Mouse (Mus musculus) liver, embryonic 11.5 days (tissue): ENCODE data around the gene Cpeb4. TPM values are rescaled to one million over a fixed set of nuclear protein-coding genes. Genes with fewer than 3 reads are reported as not detected.

Experiments
- ATAC-seq: fragments of 200-750 bp; cut with Nextera tagmentation; replicated peaks from 2 replicates; pipeline ENCODE4 v1.8.0; 2017; ENCODE audit warnings: moderate number of reproducible peaks, mild to moderate bottlenecking, moderate TSS enrichment, moderate library complexity; ENCODE audit not compliant: low FRiP score
- DNase-seq: peaks from one replicate; pipeline ENCODE4 v3.0.0-alpha.2; 2017; ENCODE audit warnings: low spot score
- H3K27ac ChIP-seq: fragments of 300-500 bp; sonication (generic); 2 replicates; pipeline ENCODE4 v1.5.1; 2014; ENCODE audit warnings: mild to moderate bottlenecking, low read depth, low read length, control low read depth
- H3K27me3 ChIP-seq: fragments of 300-500 bp; sonication (generic); replicated peaks from 2 replicates; pipeline ENCODE4 v1.6.1; 2014; ENCODE audit warnings: low read length, mixed read lengths; ENCODE audit not compliant: control insufficient read depth, insufficient read depth
- H3K36me3 ChIP-seq: fragments of 300-500 bp; sonication (generic); 2 replicates; pipeline ENCODE4 v1.6.1; 2014; ENCODE audit warnings: mild to moderate bottlenecking, low read length, moderate library complexity, mixed read lengths; ENCODE audit not compliant: control insufficient read depth, insufficient read depth
- H3K4me1 ChIP-seq: fragments of 300-500 bp; sonication (generic); replicated peaks from 2 replicates; pipeline ENCODE4 v1.6.1; 2014; ENCODE audit warnings: low read length, mixed read lengths; ENCODE audit not compliant: control insufficient read depth, insufficient read depth
- H3K4me2 ChIP-seq: fragments of 300-500 bp; sonication (generic); 2 replicates; pipeline ENCODE4 v1.6.1; 2014; ENCODE audit warnings: mild to moderate bottlenecking, control low read depth, moderate library complexity
- H3K4me3 ChIP-seq: fragments of 300-500 bp; sonication (generic); 2 replicates; pipeline ENCODE4 v1.5.1; 2014; ENCODE audit warnings: low read depth, low read length, control low read depth
- H3K9ac ChIP-seq: fragments of 300-500 bp; sonication (generic); 2 replicates; pipeline ENCODE4 v1.6.1; 2014; ENCODE audit warnings: low read depth, low read length, control low read depth
- H3K9me3 ChIP-seq: fragments of 300-500 bp; sonication (generic); 2 replicates; pipeline ENCODE4 v1.6.1; 2016; ENCODE audit warnings: low read length, inconsistent platforms, mixed read lengths; ENCODE audit not compliant: control insufficient read depth
- WGBS: fragments of 180-500 bp; shearing (Covaris S2); extraction: QIAGEN DNeasy Blood & Tissue Kit; methylation state at CpG from one replicate; pipeline ENCODE4 v1.1.7; 2014; 5-methylcytosine and 5-hydroxymethylcytosine counted together
- polyA plus RNA-seq: library from polyadenylated mRNA; unstranded; fragments of >200 nt; fragmentation: Nextera tagmentation; extraction: Ambion mirVana; gene quantifications from 2 replicates; pipeline ENCODE4 v1.2.1, GENCODE M21; 2014

Cpeb4 gene
- polyA plus RNA-seq, 1 experiment from 2014 or later = 14.4 TPM

- Histone ChIP-seq H3K27ac (peak overlapping the region; percentile 65), H3K4me2 (peak overlapping the region; percentile 69), H3K9ac (peak overlapping the region; percentile 54), H3K4me3 (peak overlapping the region; percentile 55), H3K36me3 (no peaks in the 10 kb centered on the region), H3K27me3 (no peaks in the 10 kb centered on the region), H3K4me1 (peaks cover 13% of the 10 kb centered on the region), H3K9me3 (no peaks in the 10 kb centered on the region)
- 51% methylated on average over 15 of the region's 15 CpGs for WGBS
- ATAC-seq = no peak
- no peak for DNase-seq
These were observed 693 bp downstream of the Cpeb4 start for GRCm38 (mm10) chr11:31872546-31873261.

- ATAC-seq (no peak), DNase-seq (no peak)
- H3K9ac ChIP-seq = peak overlapping the region; percentile 44
- H3K4me3 ChIP-seq = peak overlapping the region; percentile 55
- peaks cover 13% of the 10 kb centered on the region for H3K4me1 ChIP-seq
- peak overlapping the region; percentile 69 for H3K4me2 ChIP-seq
- no peaks in the 10 kb centered on the region for H3K27me3 ChIP-seq
- no peaks in the 10 kb centered on the region for H3K36me3 ChIP-seq
- 68% methylated on average over 2 of the region's 2 CpGs for WGBS
- no peak overlapping the region for H3K27ac ChIP-seq
- H3K9me3 ChIP-seq = no peaks in the 10 kb centered on the region
These were observed 2.1 kb downstream of the Cpeb4 start for GRCm38 (mm10) chr11:31874071-31874470.

DNA sequence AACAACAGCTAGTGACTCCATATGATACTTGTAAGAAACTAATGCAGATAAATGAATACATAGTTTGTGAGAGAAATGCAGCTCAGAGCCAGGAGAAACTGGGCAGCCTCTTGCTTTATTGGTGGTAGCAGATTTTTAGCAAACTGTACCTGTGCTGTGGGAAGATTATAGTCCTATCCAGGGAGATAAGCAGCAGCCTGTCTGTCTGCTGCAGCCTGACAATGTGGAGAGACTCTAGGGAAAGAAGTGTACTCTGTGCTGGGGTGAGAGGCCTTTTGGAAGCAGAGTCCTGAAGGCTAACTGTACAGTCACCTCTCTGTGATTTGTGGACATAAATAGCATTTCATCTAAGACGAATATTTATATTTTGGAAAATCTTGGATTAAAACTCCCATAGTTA lies 11.7 kb downstream of the Cpeb4 start:
- no peaks in the 10 kb centered on the region for H3K27me3 ChIP-seq
- ATAC-seq (peak; percentile 83), DNase-seq (no peak)
- H3K36me3 ChIP-seq = no peaks in the 10 kb centered on the region
- no peak overlapping the region for H3K27ac ChIP-seq
- no peak overlapping the region for H3K9ac ChIP-seq
- H3K9me3 ChIP-seq = no peaks in the 10 kb centered on the region
- peaks cover 8% of the 10 kb centered on the region for H3K4me1 ChIP-seq
- 73% methylated on average over 1 of the region's 1 CpGs for WGBS
- H3K4me3 ChIP-seq = no peak overlapping the region
- no peak overlapping the region for H3K4me2 ChIP-seq

GRCm38 (mm10) chr11:31885765-31886164 lies 13.8 kb downstream of the Cpeb4 start:
- Histone ChIP-seq H3K4me3 (no peak overlapping the region), H3K9me3 (no peaks in the 10 kb centered on the region), H3K4me2 (no peak overlapping the region), H3K4me1 (peaks cover 8% of the 10 kb centered on the region), H3K36me3 (no peaks in the 10 kb centered on the region), H3K27me3 (no peaks in the 10 kb centered on the region), H3K27ac (no peak overlapping the region; the same call in 1 of the 2 replicates), H3K9ac (no peak overlapping the region)
- 61% methylated on average over 1 of the region's 1 CpGs for WGBS
- DNase-seq = no peak
- no peak for ATAC-seq

DNA sequence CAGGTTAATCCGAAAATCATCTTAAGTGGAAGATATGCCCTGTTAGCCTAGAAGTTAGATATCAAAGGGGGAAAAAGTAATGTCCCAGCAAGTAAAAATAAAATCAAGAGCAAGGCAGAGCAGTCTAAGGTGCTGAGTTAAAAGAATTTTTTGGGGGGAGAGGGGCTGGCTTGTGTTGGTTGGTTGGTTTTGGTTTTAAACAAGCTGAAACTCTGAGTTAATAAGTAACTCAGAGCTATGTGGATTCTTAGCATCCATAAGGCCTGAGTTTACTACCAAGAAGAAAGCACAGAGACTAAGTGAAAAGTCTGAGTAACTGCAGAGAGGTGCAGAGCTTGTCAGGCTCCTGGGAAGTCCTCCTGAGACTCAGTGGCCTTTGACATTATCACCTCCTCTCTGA lies 16.2 kb downstream of the Cpeb4 start:
- ATAC-seq (no peak), DNase-seq (no peak)
- 91% methylated on average over 1 of the region's 1 CpGs for WGBS
- Histone ChIP-seq H3K36me3 (no peaks in the 10 kb centered on the region; the same call in 1 of the 2 replicates), H3K27me3 (no peaks in the 10 kb centered on the region), H3K27ac (no peak overlapping the region), H3K4me1 (peaks cover 15% of the 10 kb centered on the region), H3K4me2 (no peak overlapping the region), H3K4me3 (no peak overlapping the region), H3K9me3 (no peaks in the 10 kb centered on the region), H3K9ac (0 out of 2 replicates have a peak overlapping the region, but pooled peaks have one; percentile 20)

DNA sequence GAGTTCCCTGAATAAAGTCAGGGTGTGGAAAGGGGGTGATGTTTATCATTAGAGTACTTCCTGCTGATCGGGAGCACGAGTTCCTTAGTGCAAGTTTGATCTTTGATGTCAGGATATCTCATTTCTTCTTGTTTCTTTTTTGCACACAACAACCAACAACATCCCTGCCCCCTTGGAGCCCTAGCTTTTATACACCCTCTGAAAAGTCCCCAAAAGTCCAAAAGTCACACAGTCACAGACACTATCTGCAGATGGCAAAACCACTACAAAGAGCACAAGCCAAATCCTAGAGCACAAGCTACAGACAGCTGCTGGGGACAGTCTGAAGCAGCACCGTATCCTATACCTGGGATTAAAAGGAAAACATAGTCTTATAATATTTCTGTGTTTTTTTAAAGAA lies 20.1 kb downstream of the Cpeb4 start:
- H3K4me1 ChIP-seq = peaks cover 20% of the 10 kb centered on the region
- WGBS = 39% methylated on average over 3 of the region's 3 CpGs
- no peak overlapping the region for H3K27ac ChIP-seq

DNA sequence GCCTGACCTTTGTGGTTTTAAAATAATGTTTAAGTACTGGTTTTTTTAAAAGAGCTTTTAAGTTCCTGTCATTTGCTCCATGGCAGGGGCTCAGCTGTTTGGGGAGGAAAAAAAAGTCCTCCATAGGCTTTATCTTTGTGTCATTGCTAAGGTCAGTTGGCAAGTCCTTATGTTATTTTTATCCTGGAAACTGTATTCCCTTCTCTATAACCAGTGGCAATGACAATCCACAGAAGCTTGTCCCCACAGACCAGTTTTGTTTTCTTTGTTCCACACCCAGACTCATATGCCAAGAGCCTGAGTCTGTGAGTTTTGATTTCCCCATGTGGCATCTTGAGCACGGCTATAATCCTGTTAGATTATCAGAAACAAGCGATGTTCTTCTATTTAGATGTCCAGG lies 21.6 kb downstream of the Cpeb4 start:
- Histone ChIP-seq H3K9me3 (no peaks in the 10 kb centered on the region), H3K36me3 (no peaks in the 10 kb centered on the region; the same call in 1 of the 2 replicates), H3K4me2 (no peak overlapping the region), H3K27ac (no peak overlapping the region), H3K4me3 (no peak overlapping the region), H3K27me3 (no peaks in the 10 kb centered on the region), H3K9ac (no peak overlapping the region), H3K4me1 (peaks cover 27% of the 10 kb centered on the region)
- ATAC-seq = no peak
- DNase-seq = no peak
- 75% methylated on average over 2 of the region's 2 CpGs for WGBS

More for the DNA sequence above, 20.1 kb downstream of the Cpeb4 start:
- no peak for ATAC-seq
- Histone ChIP-seq H3K9ac (no peak overlapping the region), H3K4me3 (no peak overlapping the region), H3K9me3 (no peaks in the 10 kb centered on the region), H3K36me3 (no peaks in the 10 kb centered on the region; the same call in 1 of the 2 replicates), H3K4me2 (no peak overlapping the region), H3K27me3 (no peaks in the 10 kb centered on the region)
- no peak for DNase-seq

- WGBS = 65% methylated on average over 4 of the region's 4 CpGs
- Histone ChIP-seq H3K9me3 (no peaks in the 10 kb centered on the region), H3K27ac (peak overlapping the region; percentile 71), H3K9ac (peak overlapping the region; percentile 12; the same call in 1 of the 2 replicates), H3K4me1 (peaks cover 41% of the 10 kb centered on the region), H3K4me3 (peak overlapping the region; percentile 21; the same call in 1 of the 2 replicates), H3K27me3 (no peaks in the 10 kb centered on the region), H3K36me3 (no peaks in the 10 kb centered on the region; the same call in 1 of the 2 replicates), H3K4me2 (peak overlapping the region; percentile 61)
- no peak; the same call in 1 of the 2 replicates for ATAC-seq
- no peak for DNase-seq
These were observed 24.2 kb downstream of the Cpeb4 start for GRCm38 (mm10) chr11:31896065-31896792.
